Mouse (Mus musculus) heart, postnatal 36 days (tissue): Measurements from ENCODE around the gene Ccdc73. TPM values are rescaled to one million over a fixed set of nuclear protein-coding genes. Genes with fewer than 3 reads are reported as not detected.

Experiments used
- total RNA-seq, 2 experiments: library from RNA; stranded (reverse); gene quantifications; 2 replicates each; pipeline ENCODE4 v1.2.3; 2021

Ccdc73 gene
- total RNA-seq, 2 experiments from 2014 or later, result 3.1 to 4.8 TPM

Other genes with a start within 250 kb of the Ccdc73 start
- 1 to 10 TPM; 7.1 to 7.2 TPM for gene Tcp11l1, start 155.6 kb upstream of the Ccdc73 start, total RNA-seq
- not detected for gene Pin1rt1, start 151.4 kb upstream of the Ccdc73 start, total RNA-seq
- gene Depdc7, start 124.9 kb upstream of the Ccdc73 start, total RNA-seq, result 1 to 10 TPM in 1 of 2 experiments, under 1 TPM in 1; 0.95 to 1.9 TPM
- 10 to 100 TPM; 29.2 to 29.8 TPM for gene Qser1, start 51.0 kb upstream of the Ccdc73 start, total RNA-seq
- gene Prrg4, start 17.9 kb upstream of the Ccdc73 start, total RNA-seq, result 1 to 10 TPM in 1 of 2 experiments, under 1 TPM in 1; 0.70 to 1.7 TPM
- gene Eif3m, start 149.3 kb downstream of the Ccdc73 start, total RNA-seq, result 100 to 1,000 TPM; 130 to 138 TPM
- not detected for gene Gm11060, start 224.2 kb downstream of the Ccdc73 start, total RNA-seq